Mouse (Mus musculus) 3T3-L1 (cell line): ENCODE measurements around the gene Ttn.

Experiments used
- DNase-seq: peaks from one replicate; pipeline ENCODE4 v3.0.0-alpha.2; 2015; ENCODE audit warnings: low read depth, low spot score

Ttn gene

DNA sequence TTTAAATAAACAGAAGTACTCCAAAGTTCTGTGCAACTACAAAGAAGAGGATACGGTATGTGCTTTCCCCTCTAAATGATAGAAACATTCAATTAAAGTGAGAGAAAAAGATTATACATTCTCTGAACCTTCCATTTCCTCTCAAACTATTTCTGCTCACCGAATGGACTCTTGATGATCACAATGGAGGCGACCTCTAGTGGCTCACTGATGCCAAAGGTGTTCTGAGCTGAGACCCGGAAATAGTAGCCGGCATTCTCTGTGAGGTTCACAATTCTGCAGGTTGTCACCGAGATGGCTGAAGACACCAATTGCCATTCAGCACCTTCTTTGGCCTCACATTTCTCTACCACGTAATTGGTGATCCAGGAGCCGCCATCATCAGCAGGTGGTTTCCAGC is 267.4 kb downstream of the Ttn start:
- peak; percentile 56 for DNase-seq

DNA sequence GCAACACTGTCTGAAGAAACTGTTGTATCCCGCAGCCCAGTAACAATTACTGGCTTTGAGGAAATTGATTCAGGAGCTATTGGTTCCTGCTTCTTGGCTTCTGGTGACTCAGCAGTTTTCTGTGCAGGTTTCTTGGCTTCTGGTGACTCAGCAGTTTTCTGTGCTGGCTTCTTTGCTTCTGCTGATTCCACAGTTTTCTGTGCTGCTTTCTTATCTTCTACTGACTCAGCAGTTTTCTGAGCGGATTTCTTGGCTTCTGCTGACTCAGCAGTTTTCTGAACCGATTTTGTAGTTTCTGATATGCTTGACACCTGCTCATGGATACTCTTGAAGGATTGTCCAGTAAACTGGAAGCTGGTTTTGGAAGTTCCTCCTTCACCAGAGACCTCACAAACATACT is 273.8 kb downstream of the Ttn start:
- DNase-seq, result peak; percentile 55

DNA sequence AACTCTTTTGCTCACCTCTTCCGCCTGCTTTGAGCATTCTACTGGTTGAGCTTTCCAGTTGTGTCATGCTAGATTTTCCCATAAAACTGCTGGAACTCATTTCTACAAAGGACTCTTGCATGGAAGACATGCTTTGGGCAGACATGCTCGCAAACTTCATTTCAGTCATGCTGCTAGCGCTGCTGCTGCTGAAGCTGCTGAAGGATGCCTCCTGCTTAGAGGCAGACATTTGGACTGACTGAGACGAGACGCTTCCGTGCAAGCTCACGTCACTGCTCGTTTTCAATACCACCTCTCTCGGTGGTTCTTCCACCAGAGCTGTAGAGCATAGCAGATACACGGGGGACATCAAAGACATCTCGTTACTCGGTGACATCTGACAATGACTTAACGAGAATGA is 276.7 kb downstream of the Ttn start:
- no peak for DNase-seq

DNA sequence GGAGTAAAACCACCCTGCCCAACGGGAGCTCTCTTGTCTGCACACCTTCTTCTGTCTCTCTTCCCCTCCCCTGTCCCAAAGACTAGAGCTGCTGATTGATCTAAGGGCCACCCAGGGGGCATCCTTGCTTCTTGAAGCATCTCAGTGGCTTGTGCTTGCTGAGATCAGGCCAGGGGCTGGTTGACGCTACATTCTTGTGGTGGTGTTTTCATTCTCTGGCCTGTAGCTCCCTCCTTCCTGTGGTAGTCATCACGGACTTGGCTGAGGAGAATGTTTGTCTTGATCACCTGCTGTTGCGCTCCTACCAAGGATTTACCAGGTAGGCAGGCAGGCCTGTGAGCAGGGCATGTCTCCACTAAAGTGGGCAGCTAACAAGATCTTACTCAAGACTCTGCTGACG is 279.6 kb downstream of the Ttn start:
- no peak for DNase-seq

DNA sequence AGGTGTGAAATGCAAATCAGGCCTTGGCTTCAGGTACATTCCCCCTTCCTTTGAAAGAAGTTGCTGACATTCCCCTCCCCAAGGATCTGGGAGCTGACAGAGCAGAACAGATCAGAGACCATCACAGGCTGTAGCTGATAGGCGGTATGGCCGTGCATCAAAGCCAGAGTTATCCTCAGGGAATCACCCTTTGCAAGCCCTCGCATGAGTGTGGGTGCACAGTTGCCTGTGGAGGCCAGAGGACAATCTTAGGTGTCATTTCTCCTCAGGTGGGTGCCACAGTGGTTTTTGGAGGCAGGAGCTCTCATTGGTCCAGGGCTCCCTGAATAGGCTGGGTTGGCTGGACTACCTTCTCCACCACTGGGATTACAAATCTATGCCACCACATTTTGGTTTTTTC is 280.2 kb downstream of the Ttn start:
- DNase-seq, result no peak

GRCm38 (mm10) chr2:76695290-76695689 is 287.1 kb downstream of the Ttn start:
- no peak for DNase-seq

DNA sequence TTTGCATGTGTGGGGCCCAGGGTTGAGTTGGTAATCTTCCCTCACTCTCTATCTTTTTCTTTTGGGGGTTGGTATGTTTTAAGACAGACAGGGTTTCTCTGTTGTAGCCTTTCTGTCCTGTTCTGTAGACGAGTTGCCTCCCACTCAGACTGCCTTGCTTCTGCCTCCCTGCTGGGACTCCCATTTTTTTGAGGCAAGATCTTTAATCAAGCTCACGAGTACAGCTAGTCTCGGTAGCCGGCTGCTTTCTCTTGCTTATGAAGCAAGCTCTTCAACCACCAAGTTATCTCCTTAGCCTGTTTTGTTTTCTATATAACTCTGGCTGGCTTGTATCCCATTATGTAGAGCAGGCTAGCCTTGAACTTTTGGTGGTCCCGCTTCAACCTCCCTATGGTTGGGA is 288.6 kb downstream of the Ttn start:
- DNase-seq, result no peak

DNA sequence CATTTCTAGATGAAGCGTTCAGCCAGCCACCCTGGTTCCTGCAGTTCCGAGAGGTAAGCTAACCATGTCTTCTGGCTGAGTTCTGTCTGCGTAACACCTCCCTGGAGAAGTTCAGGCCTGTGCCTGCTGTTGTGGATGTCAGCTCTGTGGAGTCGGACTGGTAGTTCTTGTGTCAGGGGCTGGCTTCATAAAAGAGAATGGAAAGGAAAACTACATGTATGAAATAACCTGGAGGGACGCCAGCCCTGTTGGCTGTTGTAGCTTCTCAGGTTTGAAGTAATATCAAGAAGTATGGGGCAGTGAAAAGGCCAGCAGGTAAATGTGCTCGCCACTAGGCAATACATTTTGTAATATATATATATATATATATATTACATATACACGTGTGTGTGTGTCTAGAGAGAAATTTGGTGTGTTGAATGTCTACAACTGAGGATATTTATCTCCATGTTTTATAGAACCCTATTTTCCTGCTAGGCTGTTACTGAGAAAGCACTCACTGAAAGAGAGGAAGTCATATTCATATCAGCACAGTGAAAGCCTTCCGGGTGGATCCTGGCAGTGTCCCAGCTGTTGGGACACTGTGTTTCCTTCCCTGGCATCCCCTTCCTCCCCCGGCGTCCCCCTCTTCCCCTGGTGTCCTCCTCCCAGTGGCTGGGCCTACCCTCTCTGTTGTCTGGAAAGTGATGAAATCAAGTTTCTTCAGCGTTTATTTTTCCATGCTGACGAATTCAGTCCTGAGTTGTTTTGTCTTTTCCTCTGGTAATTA is 291.7 kb downstream of the Ttn start:
- DNase-seq, result no peak

GRCm38 (mm10) chr2:76688162-76688561 is 294.2 kb downstream of the Ttn start:
- no peak for DNase-seq

GRCm38 (mm10) chr2:76687608-76688007 is 294.7 kb downstream of the Ttn start:
- no peak for DNase-seq

DNA sequence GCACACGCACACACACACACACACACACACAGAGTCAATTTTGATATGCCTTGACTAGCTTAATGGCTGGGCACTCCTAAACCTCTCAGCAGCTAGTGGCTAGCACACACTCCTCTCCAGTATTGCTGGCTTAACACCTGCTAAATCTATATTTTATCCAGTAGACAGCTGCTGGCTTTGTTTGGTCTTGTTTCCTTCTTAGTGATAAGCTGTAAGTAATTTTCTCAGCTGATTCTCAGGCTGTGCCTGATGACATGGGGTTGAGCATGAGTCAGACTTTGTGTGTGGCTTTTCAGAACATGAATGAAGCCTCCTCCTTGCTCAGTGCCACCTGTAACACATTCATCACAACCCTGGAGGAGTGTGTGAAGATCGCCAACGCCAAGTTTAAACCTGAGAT is 295.4 kb downstream of the Ttn start:
- DNase-seq, result no peak

GRCm38 (mm10) chr2:76682301-76682700 is 300.0 kb downstream of the Ttn start:
- DNase-seq, result peak; percentile 50

- peak; percentile 84 for DNase-seq
Observed at GRCm38 (mm10) chr2:76676401-76677226, 305.7 kb downstream of the Ttn start.

GRCm38 (mm10) chr2:76675949-76676348 is 306.4 kb downstream of the Ttn start:
- DNase-seq, result no peak

DNA sequence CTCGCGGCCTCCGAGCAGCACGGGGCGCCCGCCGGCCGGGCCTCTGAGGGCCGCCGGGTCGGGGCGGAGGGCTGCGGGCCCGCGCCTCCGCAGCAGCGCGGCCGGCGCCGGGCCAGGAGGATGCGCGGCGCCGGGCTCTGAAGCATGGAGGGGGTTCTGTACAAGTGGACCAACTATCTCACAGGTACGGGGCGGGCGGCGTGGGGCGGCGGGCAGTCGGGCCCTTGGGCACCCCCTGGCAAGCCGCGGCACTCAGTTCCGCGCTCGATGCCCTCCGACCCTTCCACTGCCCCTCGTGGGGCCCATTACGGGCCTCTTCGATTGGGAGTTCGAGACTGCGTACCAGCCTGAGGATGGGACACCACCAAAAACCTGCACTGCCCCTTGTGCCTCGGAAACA is 306.9 kb downstream of the Ttn start:
- DNase-seq, result no peak

- peak; percentile 74 for DNase-seq
Observed at GRCm38 (mm10) chr2:76674725-76675427, 307.5 kb downstream of the Ttn start, which contains the start of gene Plekha3. TSS of gene Plekha3 (plus strand) at chr2:76675281.

- DNase-seq, result peak; percentile 91
Observed at GRCm38 (mm10) chr2:76673472-76674081, 308.8 kb downstream of the Ttn start.

GRCm38 (mm10) chr2:76672966-76673392 is 309.4 kb downstream of the Ttn start, which contains the start of gene Fkbp7:
TSS of gene Fkbp7 (minus strand) at chr2:76673116.
- DNase-seq, result peak; percentile 96

DNA sequence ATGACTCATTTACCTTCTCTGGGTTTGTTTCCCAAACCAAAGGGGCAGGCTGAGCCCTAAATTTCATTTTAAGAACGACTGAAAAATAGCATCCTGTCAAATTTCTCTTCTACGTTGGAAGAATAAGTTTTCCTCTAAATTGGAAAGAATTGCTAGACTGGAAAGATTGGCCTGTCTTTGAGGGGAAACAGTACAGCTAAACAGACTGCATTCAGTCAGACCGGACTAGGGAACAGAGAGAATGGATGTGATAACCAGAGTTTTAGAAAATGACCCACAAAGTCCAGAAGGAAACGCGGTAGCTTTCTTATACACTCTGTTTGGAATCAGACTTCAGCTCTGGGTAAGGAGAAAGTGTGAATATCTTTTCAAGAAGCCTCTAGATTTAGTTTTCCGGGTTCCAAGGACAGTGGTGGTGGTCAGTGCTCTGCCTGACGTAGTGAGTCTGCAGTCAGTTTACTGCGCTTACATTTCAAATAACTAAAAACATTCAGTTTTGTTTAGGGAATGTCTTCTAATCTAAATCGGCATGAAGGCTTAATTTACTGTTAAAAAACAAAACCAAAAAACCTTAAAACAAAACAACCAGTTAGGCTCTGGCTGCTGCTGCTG is 310.1 kb downstream of the Ttn start:
- DNase-seq, result peak; percentile 45

DNA sequence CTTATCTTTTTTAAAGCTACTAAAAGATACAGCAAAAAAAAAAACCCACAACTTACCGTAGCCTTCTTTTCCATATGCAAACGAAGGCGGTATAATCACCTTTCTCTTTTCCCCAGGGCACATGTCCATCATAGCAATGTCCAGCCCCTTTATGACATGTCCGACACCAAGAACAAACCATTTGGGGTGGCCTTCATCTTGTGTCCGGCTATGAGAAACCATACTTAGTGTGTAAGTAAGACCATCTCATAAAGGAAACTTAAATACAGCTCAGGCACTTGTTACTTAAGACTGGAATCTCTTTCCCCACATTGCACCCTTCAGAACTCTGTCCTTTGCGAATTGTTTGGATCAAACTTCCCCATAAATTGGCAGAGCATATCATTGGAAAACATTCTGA is 310.7 kb downstream of the Ttn start:
- DNase-seq, result peak; percentile 27

DNA sequence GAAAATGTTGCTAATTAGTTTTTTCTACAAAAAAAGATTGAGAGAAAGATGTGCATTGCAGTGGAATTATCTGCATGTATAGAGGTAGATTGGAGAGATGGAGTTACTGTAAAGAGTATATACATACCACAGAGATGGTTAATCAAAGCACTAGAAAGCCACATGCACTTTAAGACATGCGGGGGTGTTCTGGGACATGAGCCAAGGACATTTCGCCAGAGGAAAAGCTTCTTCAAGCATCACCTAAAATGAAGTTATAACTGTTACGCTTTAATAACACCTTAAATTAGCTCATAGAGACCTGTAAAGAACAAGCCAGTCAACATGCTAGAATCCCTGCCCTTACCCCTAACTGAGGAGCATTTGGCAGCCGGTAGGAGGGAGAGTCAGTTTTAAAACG is 315.1 kb downstream of the Ttn start:
- peak; percentile 57 for DNase-seq
